Mouse (Mus musculus) liver, postnatal 0 days (tissue): ENCODE measurements around the gene Vezf1. TPM values are rescaled to one million over a fixed set of nuclear protein-coding genes. Genes with fewer than 3 reads are reported as not detected.

Experiments used
- ATAC-seq: fragments of 200-750 bp; cut with Nextera tagmentation; 2 replicates; pipeline ENCODE4 v1.8.0; 2017; ENCODE audit warnings: mild to moderate bottlenecking, moderate library complexity
- DNase-seq: peaks from one replicate; pipeline ENCODE4 v3.0.0-alpha.2; 2016
- H3K27ac ChIP-seq: fragments of 300-500 bp; sonication (generic); 2 replicates; pipeline ENCODE4 v1.5.1; 2014; ENCODE audit warnings: antibody characterized with exemption, moderate library complexity, mild to moderate bottlenecking, low read depth
- H3K27me3 ChIP-seq: fragments of 300-500 bp; sonication (generic); 2 replicates; pipeline ENCODE4 v1.6.1; 2014; ENCODE audit warnings: low read length, control low read depth, mixed read lengths; ENCODE audit not compliant: insufficient read depth
- H3K36me3 ChIP-seq: fragments of 300-500 bp; sonication (generic); replicated peaks from 2 replicates; pipeline ENCODE4 v1.6.1; 2014; ENCODE audit warnings: mild to moderate bottlenecking, control low read depth, low read length, moderate library complexity, mixed read lengths; ENCODE audit not compliant: insufficient read depth
- H3K4me1 ChIP-seq: fragments of 300-500 bp; sonication (generic); 2 replicates; pipeline ENCODE4 v1.6.1; 2014; ENCODE audit warnings: antibody characterized with exemption, mild to moderate bottlenecking, control low read depth; ENCODE audit not compliant: insufficient read depth
- H3K4me2 ChIP-seq: fragments of 300-500 bp; sonication (generic); 2 replicates; pipeline ENCODE4 v1.6.1; 2014; ENCODE audit warnings: low read depth, mild to moderate bottlenecking, low read length, moderate library complexity, mixed read lengths
- H3K4me3 ChIP-seq: fragments of 300-500 bp; sonication (generic); 2 replicates; pipeline ENCODE4 v1.5.1; 2014; ENCODE audit warnings: low read depth, low read length
- H3K9ac ChIP-seq: fragments of 300-500 bp; sonication (generic); replicated peaks from 2 replicates; pipeline ENCODE4 v1.6.1; 2014; ENCODE audit warnings: mild to moderate bottlenecking, moderate library complexity
- H3K9me3 ChIP-seq: fragments of 300-500 bp; sonication (generic); 2 replicates; pipeline ENCODE4 v1.6.1; 2016; ENCODE audit warnings: mild to moderate bottlenecking, control low read depth, low read length, mixed read lengths
- CTCF ChIP-seq: sonication (generic); IDR thresholded peaks from 2 replicates; pipeline ENCODE4 v1.5.1; 2016; ENCODE audit warnings: antibody characterized with exemption, low read depth
- EP300 ChIP-seq: IDR thresholded peaks from 2 replicates; pipeline ENCODE4 v1.6.1; 2016; ENCODE audit warnings: antibody characterized with exemption, low read depth, mild to moderate bottlenecking
- WGBS: fragments of 180-500 bp; shearing (Covaris S2); extraction: QIAGEN DNeasy Blood & Tissue Kit; methylation state at CpG from one replicate; pipeline ENCODE4 v1.1.7; 2014; ENCODE audit not compliant: insufficient replicate concordance; 5-methylcytosine and 5-hydroxymethylcytosine counted together
- polyA plus RNA-seq: library from polyadenylated mRNA; unstranded; fragments of >200 nt; fragmentation: Nextera tagmentation; extraction: Ambion mirVana; gene quantifications from 2 replicates; pipeline ENCODE4 v1.2.1, GENCODE M21; 2015

Gene Vezf1
- polyA plus RNA-seq, 1 experiment from 2014 or later = 6.3 TPM

DNA sequence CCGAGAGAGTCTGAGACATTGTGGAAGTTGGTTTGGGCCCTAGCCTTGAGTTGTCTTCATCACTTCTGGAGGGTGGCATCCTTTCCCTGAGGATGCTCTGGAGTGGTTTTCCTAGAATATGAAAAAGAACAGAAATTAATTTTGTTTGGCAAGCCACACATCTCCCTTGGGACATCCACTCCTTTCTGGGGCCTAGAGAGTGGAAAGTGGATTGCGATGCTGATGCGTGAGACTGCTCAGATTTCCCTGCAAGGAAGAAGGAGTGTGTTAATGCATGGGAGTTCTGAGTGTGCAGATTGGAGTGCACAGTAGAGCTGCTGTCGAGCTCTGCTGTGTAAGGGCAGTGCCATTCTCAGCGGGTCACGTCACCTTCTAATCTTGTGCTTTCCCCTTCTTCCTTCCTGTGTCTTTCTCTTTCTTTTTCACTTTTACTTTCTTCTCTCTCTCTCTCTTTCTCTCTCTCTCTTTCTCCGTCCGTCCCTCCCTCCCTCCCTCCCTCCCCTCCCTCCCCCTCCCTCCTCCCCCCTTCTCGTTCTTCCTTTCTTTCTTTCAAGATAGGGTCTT is 42.0 kb downstream of the Vezf1 start:
- Histone ChIP-seq H3K9me3 (no peaks in the 10 kb centered on the region), H3K4me3 (no peak overlapping the region), H3K9ac (no peak overlapping the region), H3K4me2 (no peak overlapping the region), H3K27ac (no peak overlapping the region), H3K27me3 (no peaks in the 10 kb centered on the region), H3K36me3 (no peaks in the 10 kb centered on the region), H3K4me1 (peaks cover 8% of the 10 kb centered on the region; the same call in 1 of the 2 replicates)
- ATAC-seq (no peak), DNase-seq (no peak)
- no peak for TF ChIP-seq CTCF
- TF ChIP-seq EP300 = no peak
- WGBS = 62% methylated on average over 9 of the region's 9 CpGs

DNA sequence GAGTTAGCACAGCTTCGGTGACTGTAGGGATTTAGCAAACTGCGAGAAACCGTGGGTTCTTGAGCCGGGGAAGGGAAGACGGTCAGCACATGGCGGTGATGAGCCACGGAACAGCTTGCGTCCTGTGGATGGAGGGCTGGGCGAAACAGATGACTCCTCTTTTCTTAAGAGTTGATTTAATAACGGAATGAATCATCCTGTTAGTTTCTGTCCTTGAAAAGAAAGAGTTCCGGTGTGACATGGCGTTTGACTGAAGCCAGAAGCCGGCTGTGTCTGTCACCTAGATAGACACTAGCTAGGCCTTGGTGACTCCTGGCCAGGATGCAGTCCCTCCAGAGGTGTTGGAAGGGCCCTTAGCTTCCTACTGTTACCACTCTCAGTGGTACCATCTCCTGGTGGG is 44.0 kb downstream of the Vezf1 start:
- Histone ChIP-seq H3K36me3 (no peaks in the 10 kb centered on the region), H3K27me3 (no peaks in the 10 kb centered on the region), H3K27ac (no peak overlapping the region), H3K4me2 (no peak overlapping the region), H3K4me3 (no peak overlapping the region), H3K9ac (no peak overlapping the region), H3K9me3 (no peaks in the 10 kb centered on the region), H3K4me1 (peaks cover 13% of the 10 kb centered on the region)
- ATAC-seq (no peak), DNase-seq (no peak)
- TF ChIP-seq EP300 (no peak), CTCF (no peak)
- 77% methylated on average over 13 of the region's 13 CpGs for WGBS

DNA sequence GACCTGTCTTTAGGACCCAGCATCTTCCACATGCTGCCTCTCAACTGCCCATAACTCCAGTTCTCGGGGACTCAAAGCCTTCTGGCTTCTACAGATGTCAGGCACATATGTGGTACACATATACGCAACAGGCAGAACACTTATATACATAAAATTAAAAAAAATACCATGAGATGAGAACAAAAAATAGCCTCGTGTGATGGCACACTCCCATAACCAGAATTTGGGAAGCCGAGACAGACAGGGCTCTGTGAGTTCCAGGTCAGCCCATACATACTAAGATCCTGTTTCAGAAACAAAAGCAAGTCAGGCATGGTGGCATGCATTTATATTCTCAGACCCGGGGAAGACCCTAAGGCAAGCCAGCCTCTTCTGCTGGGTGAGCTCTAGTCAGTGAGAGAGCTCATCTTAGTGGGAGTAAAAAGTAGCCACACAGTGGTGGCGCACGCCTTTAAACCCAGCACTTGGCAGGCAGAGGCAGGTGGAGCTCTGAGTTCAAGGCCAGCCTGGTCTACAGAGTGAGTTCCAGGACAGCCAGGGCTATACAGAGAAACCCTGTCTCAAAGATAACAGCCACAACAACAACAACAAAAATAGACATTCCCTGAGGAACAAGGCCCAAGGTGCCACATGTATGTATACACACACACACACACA is 44.7 kb downstream of the Vezf1 start:
- no peaks in the 10 kb centered on the region for H3K36me3 ChIP-seq
- H3K9me3 ChIP-seq = no peaks in the 10 kb centered on the region
- no peak overlapping the region for H3K4me3 ChIP-seq
- 78% methylated on average over 7 of the region's 7 CpGs for WGBS
- H3K9ac ChIP-seq = no peak overlapping the region
- H3K27ac ChIP-seq = no peak overlapping the region
- DNase-seq (no peak), ATAC-seq (no peak)
- no peaks in the 10 kb centered on the region for H3K27me3 ChIP-seq
- TF ChIP-seq CTCF (no peak), EP300 (no peak)
- peaks cover 16% of the 10 kb centered on the region for H3K4me1 ChIP-seq
- no peak overlapping the region for H3K4me2 ChIP-seq

DNA sequence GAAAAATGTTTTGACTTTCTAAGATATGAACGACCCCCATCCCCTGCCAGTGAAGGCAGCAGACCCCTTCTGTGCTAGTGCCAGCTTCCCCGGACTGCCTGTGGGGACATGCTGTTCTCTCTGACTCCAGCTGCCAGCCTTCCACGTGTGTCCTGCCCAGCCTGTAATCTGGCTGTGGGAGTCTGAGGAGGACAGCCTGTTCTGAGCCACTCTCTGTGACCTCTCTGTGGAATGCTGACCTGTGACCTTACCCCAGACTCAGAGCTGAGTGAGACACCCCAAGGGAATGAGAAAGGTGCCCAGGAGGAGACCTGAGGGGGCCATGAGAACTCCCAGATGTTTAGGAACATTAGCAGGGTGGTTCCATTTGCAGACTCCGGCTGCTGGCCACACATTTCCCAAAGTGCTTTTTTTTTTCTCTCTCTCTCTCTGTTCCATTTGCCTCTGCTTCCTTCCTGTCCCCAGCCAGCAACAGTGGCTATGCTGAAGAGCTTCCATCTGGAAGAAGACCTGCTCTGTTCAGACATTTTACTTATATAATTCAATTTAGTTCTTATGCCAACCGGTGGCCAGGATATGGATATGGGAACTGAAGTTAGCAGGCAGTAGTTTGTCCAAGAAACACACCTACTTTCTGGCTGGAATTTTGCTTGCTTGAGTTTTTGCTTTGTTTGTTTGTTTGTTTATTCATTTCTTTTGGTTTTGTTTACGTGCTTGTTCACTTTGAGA is 45.6 kb downstream of the Vezf1 start:
- ATAC-seq (no peak), DNase-seq (no peak)
- Histone ChIP-seq H3K9me3 (no peaks in the 10 kb centered on the region), H3K9ac (no peak overlapping the region), H3K36me3 (no peaks in the 10 kb centered on the region), H3K4me2 (no peak overlapping the region), H3K4me1 (peaks cover 20% of the 10 kb centered on the region), H3K27me3 (no peaks in the 10 kb centered on the region), H3K4me3 (no peak overlapping the region), H3K27ac (no peak overlapping the region)
- TF ChIP-seq CTCF (no peak), EP300 (peak; percentile 8; the same call in 1 of the 2 replicates)
- WGBS = 51% methylated on average over 6 of the region's 6 CpGs

DNA sequence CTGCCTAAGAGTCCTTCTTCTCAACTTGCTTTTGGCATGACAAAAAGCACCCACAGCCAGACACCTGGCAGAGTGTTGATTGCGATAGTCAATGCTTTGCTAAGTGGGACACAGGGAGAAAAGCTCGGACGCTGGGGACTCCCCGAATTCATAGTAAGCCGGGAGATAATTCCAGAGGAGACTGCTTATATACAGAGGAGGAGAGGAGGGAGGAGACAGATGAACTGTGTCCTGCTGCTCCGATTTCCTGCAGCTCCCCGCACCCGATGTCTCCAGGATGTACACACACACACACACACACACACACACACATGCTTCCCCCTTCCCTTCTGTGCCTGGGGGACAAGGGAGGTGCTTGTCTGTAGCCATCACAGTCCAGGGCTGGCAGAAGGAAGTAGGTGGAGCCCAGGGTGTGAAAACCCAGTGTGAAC is 46.8 kb downstream of the Vezf1 start:
- Histone ChIP-seq H3K9me3 (no peaks in the 10 kb centered on the region), H3K9ac (no peak overlapping the region), H3K27ac (peak overlapping the region; percentile 29), H3K36me3 (no peaks in the 10 kb centered on the region), H3K4me3 (no peak overlapping the region), H3K4me1 (peaks cover 25% of the 10 kb centered on the region), H3K4me2 (no peak overlapping the region), H3K27me3 (no peaks in the 10 kb centered on the region)
- TF ChIP-seq EP300 = peak; percentile 54; the same call in 1 of the 2 replicates
- no peak for TF ChIP-seq CTCF
- ATAC-seq (peak; percentile 67), DNase-seq (peak; percentile 50)
- 23% methylated on average over 8 of the region's 8 CpGs for WGBS

DNA sequence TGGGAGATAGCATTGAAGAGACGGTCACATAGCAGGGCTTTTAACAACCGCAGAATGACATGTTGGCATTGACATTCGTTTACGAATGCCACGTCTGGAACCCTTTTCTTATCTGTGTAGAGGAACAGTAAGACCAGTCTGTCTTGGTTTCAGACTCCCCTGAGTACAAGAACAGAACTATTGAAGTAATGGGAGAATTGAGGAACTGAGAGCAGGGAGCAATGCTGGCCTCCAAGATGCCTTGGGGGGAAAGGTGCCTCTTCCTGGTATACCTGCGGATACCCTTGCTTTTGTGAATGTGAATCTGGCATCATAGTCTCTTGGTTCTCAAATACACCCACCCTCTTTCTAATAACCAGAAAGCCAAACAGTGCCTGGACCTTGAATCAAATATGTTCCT is 48.5 kb downstream of the Vezf1 start:
- no peak overlapping the region for H3K4me2 ChIP-seq
- no peak overlapping the region for H3K4me3 ChIP-seq
- TF ChIP-seq CTCF = no peak
- no peak for TF ChIP-seq EP300
- H3K36me3 ChIP-seq = no peaks in the 10 kb centered on the region
- ATAC-seq = no peak
- no peaks in the 10 kb centered on the region for H3K9me3 ChIP-seq
- 51% methylated on average over 6 of the region's 6 CpGs for WGBS
- no peak for DNase-seq
- peaks cover 25% of the 10 kb centered on the region for H3K4me1 ChIP-seq
- no peaks in the 10 kb centered on the region for H3K27me3 ChIP-seq
- H3K27ac ChIP-seq = no peak overlapping the region
- no peak overlapping the region for H3K9ac ChIP-seq
